Mouse (Mus musculus) lung, adult 2 months (tissue): ENCODE results near the gene Ciz1. TPM values are rescaled to one million over a fixed set of nuclear protein-coding genes. Genes with fewer than 3 reads are reported as not detected.

Experiments
- DNase-seq: peaks from one replicate; pipeline ENCODE4 v3.0.0; 2022
- H3K4me1 ChIP-seq: fragments of 200-500 bp; 2 replicates; pipeline ENCODE4 v1.6.1; 2011; ENCODE audit warnings: low read length; ENCODE audit not compliant: control insufficient read depth, insufficient read depth
- H3K4me3 ChIP-seq: fragments of 200-500 bp; replicated peaks from 2 replicates; pipeline ENCODE3; 2011; ENCODE audit warnings: low read depth, mild to moderate bottlenecking, control low read depth, low read length; ENCODE audit errors: extremely low read depth
- CTCF ChIP-seq: fragments of 200-500 bp; IDR thresholded peaks from 2 replicates; pipeline ENCODE4 v1.5.1; 2011; ENCODE audit warnings: mild to moderate bottlenecking, low read length, control low read depth; ENCODE audit not compliant: insufficient read depth
- POLR2A ChIP-seq: fragments of 200-500 bp; IDR thresholded peaks from 2 replicates; pipeline ENCODE4 v1.6.1; 2011; ENCODE audit warnings: low read depth, mild to moderate bottlenecking, control low read depth, low read length, borderline replicate concordance; ENCODE audit errors: extremely low read depth
- WGBS: fragments of 180-500 bp; shearing (Covaris S2); methylation state at CpG from one replicate; pipeline ENCODE4 v1.1.7; 2018; 5-methylcytosine and 5-hydroxymethylcytosine counted together
- polyA plus RNA-seq: library from polyadenylated mRNA; depleted of rRNA; stranded (reverse); fragments of >200 nt; gene quantifications from 2 replicates; pipeline ENCODE4 v1.2.3, GENCODE M21; 2012

Gene Ciz1
- polyA plus RNA-seq, 1 experiment: 237 TPM

- TF ChIP-seq POLR2A (no peak), CTCF (no peak)
- no peaks in the 10 kb centered on the region for H3K4me1 ChIP-seq
- H3K4me3 ChIP-seq: no peak overlapping the region
- DNase-seq: no peak
- WGBS: 92% methylated on average over 2 of the region's 2 CpGs
Measured at GRCm38 (mm10) chr2:32343351-32343671, 8.8 kb upstream of the Ciz1 start.

GRCm38 (mm10) chr2:32344056-32344455 lies 8.1 kb upstream of the Ciz1 start:
- 77% methylated on average over 10 of the region's 10 CpGs for WGBS
- Histone ChIP-seq H3K4me3 (no peak overlapping the region), H3K4me1 (no peaks in the 10 kb centered on the region)
- TF ChIP-seq CTCF (no peak), POLR2A (no peak)
- no peak for DNase-seq

- DNase-seq: no peak
- WGBS: 75% methylated on average over 14 of the region's 14 CpGs
- TF ChIP-seq CTCF (no peak), POLR2A (no peak)
- Histone ChIP-seq H3K4me3 (no peak overlapping the region), H3K4me1 (no peaks in the 10 kb centered on the region)
Measured at GRCm38 (mm10) chr2:32344598-32345321, 7.4 kb upstream of the Ciz1 start.

GRCm38 (mm10) chr2:32347019-32347418 lies 5.1 kb upstream of the Ciz1 start:
- WGBS: 69% methylated on average over 6 of the region's 6 CpGs
- Histone ChIP-seq H3K4me3 (no peak overlapping the region), H3K4me1 (peaks cover 2% of the 10 kb centered on the region; the same call in 1 of the 2 replicates)
- TF ChIP-seq CTCF (no peak), POLR2A (no peak)
- DNase-seq: no peak

DNA sequence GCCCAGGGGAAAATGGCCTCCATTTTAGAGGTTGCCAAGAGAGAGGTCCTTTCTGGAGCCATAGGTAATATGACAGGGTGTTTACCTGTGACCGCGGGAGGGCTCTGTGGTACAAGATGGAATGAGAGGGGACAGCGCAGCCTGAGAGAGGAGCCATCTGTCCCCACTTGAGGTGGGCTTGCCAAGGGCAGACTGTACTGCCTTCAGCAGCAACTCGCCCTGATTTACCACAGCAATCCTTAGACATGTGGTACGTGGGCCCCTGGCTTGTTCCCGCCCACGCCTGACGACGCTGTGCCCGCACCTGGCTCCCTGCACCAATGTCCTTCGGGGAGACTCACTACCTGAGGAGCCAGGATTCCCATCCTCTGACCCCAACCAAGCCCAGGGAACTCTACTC lies 3.8 kb upstream of the Ciz1 start:
- no peak overlapping the region for H3K4me3 ChIP-seq
- TF ChIP-seq CTCF (no peak), POLR2A (no peak)
- peaks cover 2% of the 10 kb centered on the region; the same call in 1 of the 2 replicates for H3K4me1 ChIP-seq
- WGBS: 87% methylated on average over 11 of the region's 11 CpGs
- DNase-seq: no peak

- no peak overlapping the region for H3K4me3 ChIP-seq
- WGBS: 58% methylated on average over 8 of the region's 8 CpGs
- peaks cover 2% of the 10 kb centered on the region; the same call in 1 of the 2 replicates for H3K4me1 ChIP-seq
- DNase-seq: no peak
- TF ChIP-seq CTCF (no peak), POLR2A (no peak)
Measured at GRCm38 (mm10) chr2:32349625-32350255, 2.4 kb upstream of the Ciz1 start.

DNA sequence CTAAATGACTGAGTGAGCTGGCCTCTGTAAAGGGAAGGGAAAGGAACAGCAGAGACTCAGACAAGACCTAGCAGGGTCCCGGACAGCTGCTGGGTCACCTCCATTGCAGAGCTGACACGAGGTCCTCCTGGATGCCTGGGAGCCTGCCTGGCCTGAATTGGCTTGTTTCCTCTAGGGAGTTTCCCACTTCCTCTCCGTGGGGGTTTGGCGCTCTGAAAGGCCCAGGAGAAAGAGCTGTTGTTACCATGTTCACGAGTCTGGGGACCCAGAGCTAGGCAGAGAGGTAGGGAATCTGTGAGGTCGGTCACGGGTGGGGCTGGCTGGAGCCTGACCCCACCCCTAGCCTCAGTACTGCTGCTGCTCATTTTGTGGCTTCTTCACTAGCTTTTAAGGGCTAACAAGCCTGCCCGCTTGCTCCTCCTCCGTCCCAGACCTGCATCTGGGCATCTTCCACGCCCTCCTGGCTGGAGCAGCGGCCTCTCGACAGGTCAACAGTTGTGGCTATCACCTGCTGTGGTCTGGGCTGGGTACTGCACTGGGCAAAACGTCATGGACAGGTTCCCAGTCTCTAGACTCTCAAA lies 1.6 kb upstream of the Ciz1 start:
- TF ChIP-seq CTCF (no peak), POLR2A (no peak)
- 48% methylated on average over 13 of the region's 13 CpGs for WGBS

GRCm38 (mm10) chr2:32351471-32351961 lies 611 bp upstream of the Ciz1 start:
- DNase-seq: no peak
- TF ChIP-seq POLR2A (no peak), CTCF (no peak)
- WGBS: 50% methylated on average over 9 of the region's 9 CpGs
- Histone ChIP-seq H3K4me3 (no peak overlapping the region), H3K4me1 (peaks cover 2% of the 10 kb centered on the region; the same call in 1 of the 2 replicates)

More for the DNA sequence above, 1.6 kb upstream of the Ciz1 start:
- no peak for DNase-seq
- Histone ChIP-seq H3K4me3 (no peak overlapping the region), H3K4me1 (peaks cover 2% of the 10 kb centered on the region; the same call in 1 of the 2 replicates)

DNA sequence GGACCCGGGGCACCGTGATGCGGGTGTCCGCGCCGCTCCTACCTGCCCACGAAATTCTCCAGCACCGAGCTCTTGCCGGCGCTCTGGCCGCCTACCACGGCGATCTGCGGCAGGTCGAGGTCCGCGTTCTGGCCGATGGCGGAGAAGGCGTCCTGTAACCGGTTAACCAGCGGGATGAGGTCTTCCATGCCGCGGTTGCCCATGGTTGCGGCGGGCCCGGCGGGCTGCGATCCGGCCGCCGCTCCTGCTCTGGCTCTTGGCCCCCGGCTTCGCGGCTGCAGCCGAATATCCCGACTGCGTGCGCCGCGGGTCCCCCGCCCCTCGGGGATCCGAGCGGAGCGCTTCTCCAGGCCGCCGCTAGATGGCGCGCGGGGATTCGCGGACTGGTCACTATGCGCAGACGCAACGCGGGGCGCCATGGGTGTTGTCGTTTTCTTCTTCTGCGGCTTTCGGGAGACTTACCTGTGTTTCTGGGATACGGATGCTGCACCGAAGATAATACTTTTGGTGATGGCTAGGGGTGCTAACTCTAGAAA lies 948 bp downstream of the Ciz1 start, which contains the start of gene Dnm1:
TSS of gene Dnm1 (minus strand) at position 332 of the 536 bp plus-strand sequence.
- peak; percentile 58 for TF ChIP-seq CTCF
- no peak for TF ChIP-seq POLR2A
- under 1% methylated on average over 63 of the region's 63 CpGs for WGBS
- Histone ChIP-seq H3K4me3 (peak within 1 kb of the TSS; percentile 62), H3K4me1 (peaks cover 2% of the 10 kb centered on the region; the same call in 1 of the 2 replicates)
- peak; percentile 92 for DNase-seq

DNA sequence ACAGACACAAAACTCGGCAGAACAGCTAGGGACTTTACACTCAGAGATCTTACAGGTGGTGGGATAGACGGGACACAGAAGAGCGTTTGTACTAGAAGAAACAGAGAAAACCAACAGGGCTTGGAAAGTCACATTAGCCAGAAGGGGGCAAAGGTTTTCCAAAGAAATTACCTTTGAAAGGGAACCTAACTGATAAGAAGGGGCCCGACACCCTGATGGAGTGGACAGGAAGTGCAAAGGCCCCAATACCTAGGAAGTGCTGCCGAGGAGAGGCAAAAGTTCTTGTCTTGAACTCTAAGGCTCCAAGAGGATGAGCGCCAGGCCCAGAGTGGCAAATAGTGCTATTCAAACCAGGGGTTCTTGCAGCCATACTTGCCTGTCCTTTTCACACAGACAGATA lies 1.7 kb downstream of the Ciz1 start:
- Histone ChIP-seq H3K4me1 (peaks cover 2% of the 10 kb centered on the region; the same call in 1 of the 2 replicates), H3K4me3 (no peak overlapping the region)
- 56% methylated on average over 6 of the region's 6 CpGs for WGBS
- TF ChIP-seq POLR2A (no peak), CTCF (no peak)
- no peak for DNase-seq
